ENCODE assay signal across 9 mouse cellular contexts in genomic region chr1:173456139-173456754, GRCm38 (mm10). TPM values are rescaled to one million over a fixed set of nuclear protein-coding genes. Genes with fewer than 3 reads are reported as not detected.
DNase-seq lines count a peak whose midpoint lies in the region; ATAC-seq lines count a peak whose summit lies in the region.
"Had no signal": no experiment of that assay in that cellular context is flagged by ENCODE, and none has a peak within 500 bp of the region (broad histone marks: within the 10 kb centered on the region; RNA-seq: fewer than 3 reads in every experiment).

No protein-coding gene starts in this region.

- no peaks in the 10 kb centered on the region for H3K27me3 ChIP-seq in intestine, embryonic 16.5 days (replicated peaks; ENCODE audit: control insufficient read depth, insufficient read depth, low read length)
- no peaks in the 10 kb centered on the region for H3K27me3 ChIP-seq in midbrain, embryonic 13.5 days
- H3K27me3 ChIP-seq: limb, embryonic 15.5 days had no signal

- H3K36me3 ChIP-seq in intestine, embryonic 16.5 days (ENCODE audit: control insufficient read depth, insufficient read depth, low read length) = no peaks in the 10 kb centered on the region
- H3K36me3 ChIP-seq in midbrain, embryonic 13.5 days = no peaks in the 10 kb centered on the region
- H3K36me3 ChIP-seq: limb, embryonic 15.5 days had no signal

- ATAC-seq in intestine, embryonic 16.5 days = 0 out of 2 replicates have a peak, but pooled peaks have one; percentile 74
- ATAC-seq in midbrain, embryonic 13.5 days = peak; percentile 88

- H3K4me1 ChIP-seq in intestine, embryonic 16.5 days (ENCODE audit: control insufficient read depth, insufficient read depth, low read length) = no peaks in the 10 kb centered on the region
- no peaks in the 10 kb centered on the region for H3K4me1 ChIP-seq in midbrain, embryonic 13.5 days (replicated peaks)
- H3K4me1 ChIP-seq: limb, embryonic 15.5 days had no signal

- WGBS in intestine, embryonic 16.5 days = 48% methylated on average over 7 of the region's 7 CpGs
- WGBS in midbrain, embryonic 13.5 days = 57% methylated on average over 7 of the region's 7 CpGs

- H3K27ac ChIP-seq in intestine, embryonic 16.5 days (ENCODE audit: low read length) = no peak overlapping the region
- no peak overlapping the region for H3K27ac ChIP-seq in midbrain, embryonic 13.5 days
- H3K27ac ChIP-seq: limb, embryonic 15.5 days had no signal

- H3K9ac ChIP-seq in intestine, embryonic 16.5 days (ENCODE audit: low read depth, low read length) = no peak overlapping the region
- no peak overlapping the region for H3K9ac ChIP-seq in midbrain, embryonic 13.5 days (replicated peaks)
- H3K9ac ChIP-seq: limb, embryonic 15.5 days had no signal

- H3K4me3 ChIP-seq in intestine, embryonic 16.5 days (ENCODE audit: low read length) = no peak overlapping the region
- H3K4me3 ChIP-seq in midbrain, embryonic 13.5 days (replicated peaks) = no peak overlapping the region
- H3K4me3 ChIP-seq: limb, embryonic 15.5 days had no signal

- H3K9me3 ChIP-seq in intestine, embryonic 16.5 days (ENCODE audit: control insufficient read depth, low read length) = no peaks in the 10 kb centered on the region
- no peaks in the 10 kb centered on the region for H3K9me3 ChIP-seq in midbrain, embryonic 13.5 days
- H3K9me3 ChIP-seq: limb, embryonic 15.5 days had no signal

- H3K4me2 ChIP-seq in intestine, embryonic 16.5 days (ENCODE audit: low read depth, low read length) = no peak overlapping the region
- H3K4me2 ChIP-seq in midbrain, embryonic 13.5 days (replicated peaks) = no peak overlapping the region
- H3K4me2 ChIP-seq: limb, embryonic 15.5 days had no signal

- DNase-seq in cerebellum, adult 18-20 months = peak; percentile 16 to 20
- no peak for DNase-seq in cerebellum, adult 11 months
- DNase-seq in right cerebral cortex, postnatal 10 days (ENCODE audit: low spot score in 2 of 2) = peak; percentile 51 to 62
- DNase-seq in right cerebral cortex, postnatal 4 days = no peak
- peak; percentile 40 for DNase-seq in embryo, embryonic 11.5 days (ENCODE audit: low read depth, low spot score)
- no peak for DNase-seq in adrenal gland, postnatal 14 days

RNA-seq across cellular contexts. Expression of gene Ifi206, which starts 34.6 kb away (rescaled TPM):
- polyA plus RNA-seq in intestine, embryonic 16.5 days (2015; fragmentation: Nextera tagmentation; extraction: Ambion mirVana) = 0.15 and 0.43 TPM in 2 replicates
- not detected in 2 replicates for polyA plus RNA-seq in midbrain, embryonic 13.5 days (2015; fragmentation: Nextera tagmentation; extraction: Ambion mirVana)
- total RNA-seq in adrenal gland, postnatal 14 days (2021) = 0.19 and 2.7 TPM in 2 replicates

Comparison
In these comparisons a context has a peak if more than half of its experiments do, and no peak if none do; other contexts are left out.
1. DNase-seq: peak in cerebellum, adult 18-20 months (2 of 2), right cerebral cortex, postnatal 10 days (2 of 2) and embryo, embryonic 11.5 days (single experiment); none in cerebellum, adult 11 months (single experiment), right cerebral cortex, postnatal 4 days (single experiment) and adrenal gland, postnatal 14 days (single experiment).